Comparison of ENCODE assay signal across 9 mouse cellular contexts in genomic region chr12:73341703-73342663, GRCm38 (mm10). TPM values are rescaled to one million over a fixed set of nuclear protein-coding genes. Genes with fewer than 3 reads are reported as not detected.
DNase-seq lines count a peak whose midpoint lies in the region; ATAC-seq lines count a peak whose summit lies in the region.
"Had no signal": no experiment of that assay in that cellular context is flagged by ENCODE, and none has a peak within 500 bp of the region (broad histone marks: within the 10 kb centered on the region; RNA-seq: fewer than 3 reads in every experiment).

No protein-coding gene starts in this region.

- H3K36me3 ChIP-seq in forebrain, embryonic 11.5 days (ENCODE audit: control insufficient read depth, insufficient read depth, low read length) = no peaks in the 10 kb centered on the region
- peaks cover 4% of the 10 kb centered on the region; the same call in 1 of the 2 replicates for H3K36me3 ChIP-seq in forebrain, embryonic 13.5 days (ENCODE audit: poor library complexity, severe bottlenecking)
- no peaks in the 10 kb centered on the region for H3K36me3 ChIP-seq in heart, embryonic 15.5 days

- no peak overlapping the region for H3K9ac ChIP-seq in forebrain, embryonic 11.5 days (ENCODE audit: low read length)
- no peak overlapping the region for H3K9ac ChIP-seq in forebrain, embryonic 13.5 days
- H3K9ac ChIP-seq in heart, embryonic 15.5 days = no peak overlapping the region

- H3K4me2 ChIP-seq in forebrain, embryonic 11.5 days (ENCODE audit: low read depth, low read length, severe bottlenecking) = no peak overlapping the region
- no peak overlapping the region for H3K4me2 ChIP-seq in forebrain, embryonic 13.5 days
- no peak overlapping the region; the same call in 1 of the 2 replicates for H3K4me2 ChIP-seq in heart, embryonic 15.5 days

- no peak overlapping the region for H3K4me3 ChIP-seq in forebrain, embryonic 11.5 days (ENCODE audit: low read depth, low read length)
- H3K4me3 ChIP-seq in forebrain, embryonic 13.5 days = no peak overlapping the region
- H3K4me3 ChIP-seq in heart, embryonic 15.5 days = no peak overlapping the region

- no peak overlapping the region for H3K27ac ChIP-seq in forebrain, embryonic 11.5 days (ENCODE audit: low read depth, low read length)
- no peak overlapping the region for H3K27ac ChIP-seq in forebrain, embryonic 13.5 days
- peak overlapping the region; percentile 81 for H3K27ac ChIP-seq in heart, embryonic 15.5 days

- 53% methylated on average over 14 of the region's 14 CpGs for WGBS in forebrain, embryonic 11.5 days
- WGBS in forebrain, embryonic 13.5 days = 56% methylated on average over 14 of the region's 14 CpGs
- 54% methylated on average over 14 of the region's 14 CpGs for WGBS in heart, embryonic 15.5 days

- peaks cover 7% of the 10 kb centered on the region; the same call in 1 of the 2 replicates for H3K4me1 ChIP-seq in forebrain, embryonic 11.5 days (replicated peaks; ENCODE audit: control insufficient read depth, insufficient read depth, low read length)
- peaks cover 10% of the 10 kb centered on the region for H3K4me1 ChIP-seq in forebrain, embryonic 13.5 days
- H3K4me1 ChIP-seq in heart, embryonic 15.5 days (replicated peaks) = 0 out of 2 replicates have a peak, but pooled peaks cover 2% of the 10 kb centered on the region

- no peak for ATAC-seq in forebrain, embryonic 11.5 days (replicated peaks; ENCODE audit: low FRiP score)
- ATAC-seq in forebrain, embryonic 13.5 days = no peak
- no peak; the same call in 1 of the 2 replicates for ATAC-seq in heart, embryonic 15.5 days (replicated peaks; ENCODE audit: insufficient number of reproducible peaks, insufficient read depth, low FRiP score, low read depth)

- no peaks in the 10 kb centered on the region for H3K9me3 ChIP-seq in forebrain, embryonic 11.5 days (ENCODE audit: control insufficient read depth, low read length)
- no peaks in the 10 kb centered on the region for H3K9me3 ChIP-seq in forebrain, embryonic 13.5 days (replicated peaks)
- H3K9me3 ChIP-seq in heart, embryonic 15.5 days (replicated peaks) = no peaks in the 10 kb centered on the region

- H3K27me3 ChIP-seq in forebrain, embryonic 11.5 days (ENCODE audit: control insufficient read depth, insufficient read depth, low read length) = no peaks in the 10 kb centered on the region
- H3K27me3 ChIP-seq in forebrain, embryonic 13.5 days = 0 out of 2 replicates have a peak, but pooled peaks cover 5% of the 10 kb centered on the region
- no peaks in the 10 kb centered on the region for H3K27me3 ChIP-seq in heart, embryonic 15.5 days
- H3K27me3 ChIP-seq: CH12.LX had no signal

- DNase-seq in forebrain, embryonic 11.5 days (ENCODE audit: low spot score) = peak; percentile 36
- peak; percentile 36 for DNase-seq in kidney, postnatal 10 days
- DNase-seq in lung, postnatal 25 days (ENCODE audit: low spot score) = peak; percentile 43
- no peak for DNase-seq in urinary bladder, postnatal 36 days (ENCODE audit: low spot score in 2 of 2)
- no peak for DNase-seq in cerebellum, postnatal 4 days (ENCODE audit: low spot score in 2 of 2)
- DNase-seq in layer of hippocampus, adult 18-20 months (ENCODE audit: low spot score in 2 of 2) = no peak

RNA-seq across cellular contexts. Expression of gene Slc38a6, which starts 55.4 kb away (rescaled TPM):
- polyA plus RNA-seq in forebrain, embryonic 11.5 days (2014; fragmentation: Nextera tagmentation; extraction: Ambion mirVana) = 7.0 and 9.7 TPM in 2 replicates
- 7.4 and 7.6 TPM in 2 replicates for polyA plus RNA-seq in forebrain, embryonic 13.5 days (2015; fragmentation: Nextera tagmentation; extraction: Ambion mirVana)
- 4.9 and 5.3 TPM in 2 replicates for polyA plus RNA-seq in heart, embryonic 15.5 days (2015; fragmentation: Nextera tagmentation; extraction: Ambion mirVana)
- total RNA-seq in layer of hippocampus, adult 18-20 months (2021) = 10 to 100 TPM; 11.2 to 11.7 TPM

RNA-seq across cellular contexts. Expression of gene Trmt5, which starts 55.5 kb away (rescaled TPM):
- polyA plus RNA-seq in forebrain, embryonic 11.5 days (2014; fragmentation: Nextera tagmentation; extraction: Ambion mirVana) = 18.3 and 19.8 TPM in 2 replicates
- 15.8 TPM in 2 replicates for polyA plus RNA-seq in forebrain, embryonic 13.5 days (2015; fragmentation: Nextera tagmentation; extraction: Ambion mirVana)
- 12.4 and 13.5 TPM in 2 replicates for polyA plus RNA-seq in heart, embryonic 15.5 days (2015; fragmentation: Nextera tagmentation; extraction: Ambion mirVana)
- 10 to 100 TPM; 10.6 to 10.7 TPM for total RNA-seq in layer of hippocampus, adult 18-20 months (2021)

Comparison
In these comparisons a context has a peak if more than half of its experiments do, and no peak if none do; other contexts are left out.
1. DNase-seq: peak in forebrain, embryonic 11.5 days (single experiment), kidney, postnatal 10 days (single experiment) and lung, postnatal 25 days (single experiment); none in urinary bladder, postnatal 36 days (0 of 2), cerebellum, postnatal 4 days (0 of 2) and layer of hippocampus, adult 18-20 months (0 of 2).